Mouse (Mus musculus): Measurements from ENCODE around the gene Bhlhe40. TPM values are rescaled to one million over a fixed set of nuclear protein-coding genes. Genes with fewer than 3 reads are reported as not detected.

The Bhlhe40 gene
- total and polyA plus RNA-seq, 3 experiments: 15.9 to 21.6 TPM; not detected in 1

DNA sequence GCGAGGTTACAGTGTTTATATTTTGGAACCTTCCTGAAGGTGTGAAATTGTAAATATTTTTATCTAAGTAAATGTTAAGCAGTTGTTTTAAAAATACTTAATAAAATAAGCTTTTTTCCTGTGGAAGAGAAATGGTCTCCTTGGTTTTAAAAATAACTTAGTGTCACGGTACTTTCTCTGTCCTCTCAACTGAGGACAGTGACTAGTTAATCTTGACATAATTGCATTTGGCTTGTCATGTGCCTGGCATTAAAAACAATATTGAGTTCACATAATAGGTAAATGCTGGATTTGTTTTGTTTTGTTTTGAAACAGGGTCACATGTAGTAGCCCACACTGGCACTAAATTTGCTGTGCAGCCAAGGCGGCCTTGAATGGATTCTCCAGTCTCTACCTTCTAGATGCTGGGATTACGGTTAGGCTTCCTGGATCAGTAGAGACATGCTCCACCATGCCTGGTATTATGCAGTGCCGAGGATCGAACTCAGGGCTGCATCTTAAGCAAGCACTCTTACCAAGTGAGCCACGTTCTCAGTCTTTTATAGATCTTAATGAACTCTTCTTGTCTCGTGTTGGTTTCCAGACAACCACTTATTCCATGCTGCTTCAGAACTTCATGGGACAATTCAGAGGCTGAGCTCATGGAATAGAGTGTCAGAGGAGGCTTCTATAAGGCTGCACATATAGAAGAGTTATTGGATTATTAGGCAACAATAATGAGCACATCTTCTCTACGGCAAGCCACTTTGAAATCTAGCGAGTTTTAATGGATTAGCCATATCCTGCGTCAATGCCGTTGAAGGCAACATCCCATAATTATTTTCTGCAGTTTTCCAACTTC is 6.4 kb downstream of the Bhlhe40 start:
- no peak overlapping the region for H3K4me3 ChIP-seq (ENCODE audit: control insufficient read depth in 1 of 2, insufficient read depth in 1 of 2, low read depth in 2 of 2, low read length in 2 of 2)
- H3K9ac ChIP-seq (ENCODE audit: control insufficient read depth, low read depth, low read length, poor library complexity, severe bottlenecking): no peak overlapping the region
- no peak for DNase-seq (ENCODE audit: low read depth, low spot score)
- H3K9me3 ChIP-seq (replicated peaks; ENCODE audit: insufficient read depth, low read length): no peaks in the 10 kb centered on the region
- peaks cover 16 to 33% of the 10 kb centered on the region in 2 experiments for H3K4me1 ChIP-seq (ENCODE audit: control insufficient read depth in 1 of 2, insufficient read depth in 2 of 2, low read length in 2 of 2)
- H3K27ac ChIP-seq (ENCODE audit: control insufficient read depth, low read depth, low read length): no peak overlapping the region
- H3K27me3 ChIP-seq (ENCODE audit: control insufficient read depth in 1 of 2, insufficient read depth in 2 of 2, low read length in 2 of 2): no peaks in the 10 kb centered on the region
- no peak for TF ChIP-seq RAD21 (IDR thresholded peaks at IDR 0.05; ENCODE audit: low read depth, low read length)
- H3K36me3 ChIP-seq (ENCODE audit: control insufficient read depth in 1 of 2, insufficient read depth in 2 of 2, low read length in 2 of 2): peaks cover 2 to 33% of the 10 kb centered on the region in 2 experiments
- peaks cover 10% of the 10 kb centered on the region for H3K79me2 ChIP-seq (ENCODE audit: control insufficient read depth, insufficient read depth, low read length, poor library complexity)

DNA sequence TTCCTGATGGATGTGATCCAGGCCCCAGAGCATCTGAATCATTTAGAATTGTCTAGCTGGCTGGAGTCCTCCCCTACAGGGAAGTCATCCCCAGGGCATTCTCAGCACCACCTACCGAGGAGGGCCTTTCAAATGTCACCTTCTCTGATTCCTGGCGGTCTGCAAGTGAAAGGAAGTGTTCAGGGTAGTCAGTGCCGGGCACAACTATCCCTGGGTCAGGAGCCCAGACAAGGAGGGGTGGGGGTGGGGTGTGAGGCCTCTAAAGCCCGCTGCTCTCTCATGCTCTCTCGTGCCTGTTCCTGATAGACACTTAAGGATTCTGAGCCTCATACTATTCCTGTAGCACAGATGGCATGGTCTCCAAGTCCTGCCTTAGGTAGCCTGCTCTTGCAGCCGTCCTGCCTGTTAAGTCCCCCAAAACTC is 7.2 kb downstream of the Bhlhe40 start:
- Histone ChIP-seq H3K36me3 (ENCODE audit: control insufficient read depth in 1 of 2, insufficient read depth in 2 of 2, low read length in 2 of 2) (peaks cover 2 to 27% of the 10 kb centered on the region in 2 experiments), H3K79me2 (ENCODE audit: control insufficient read depth, insufficient read depth, low read length, poor library complexity) (peaks cover 8% of the 10 kb centered on the region), H3K4me3 (ENCODE audit: control insufficient read depth in 1 of 2, insufficient read depth in 1 of 2, low read depth in 2 of 2, low read length in 2 of 2) (no peak overlapping the region), H3K27ac (ENCODE audit: control insufficient read depth, low read depth, low read length) (no peak overlapping the region), H3K9me3 (replicated peaks; ENCODE audit: insufficient read depth, low read length) (no peaks in the 10 kb centered on the region), H3K27me3 (ENCODE audit: control insufficient read depth in 1 of 2, insufficient read depth in 2 of 2, low read length in 2 of 2) (no peaks in the 10 kb centered on the region), H3K4me1 (ENCODE audit: control insufficient read depth in 1 of 2, insufficient read depth in 2 of 2, low read length in 2 of 2) (peaks cover 16 to 26% of the 10 kb centered on the region in 2 experiments), H3K9ac (ENCODE audit: control insufficient read depth, low read depth, low read length, poor library complexity, severe bottlenecking) (no peak overlapping the region)
- DNase-seq (ENCODE audit: low read depth, low spot score): no peak
- no peak for TF ChIP-seq POLR2A (IDR thresholded peaks at IDR 0.05; ENCODE audit: control insufficient read depth in 1 of 2, insufficient read depth in 1 of 2, low read depth in 1 of 2, low read length in 2 of 2, poor library complexity in 1 of 2)
- TF ChIP-seq NELFE (IDR thresholded peaks at IDR 0.05; ENCODE audit: low read depth, low read length): no peak
- TF ChIP-seq GABPA (IDR thresholded peaks at IDR 0.05; ENCODE audit: low read depth, low read length): no peak
- TF ChIP-seq HCFC1 (IDR thresholded peaks at IDR 0.05; ENCODE audit: low read depth, low read length): no peak
- TF ChIP-seq CHD2 (IDR thresholded peaks at IDR 0.05; ENCODE audit: low read length): no peak

DNA sequence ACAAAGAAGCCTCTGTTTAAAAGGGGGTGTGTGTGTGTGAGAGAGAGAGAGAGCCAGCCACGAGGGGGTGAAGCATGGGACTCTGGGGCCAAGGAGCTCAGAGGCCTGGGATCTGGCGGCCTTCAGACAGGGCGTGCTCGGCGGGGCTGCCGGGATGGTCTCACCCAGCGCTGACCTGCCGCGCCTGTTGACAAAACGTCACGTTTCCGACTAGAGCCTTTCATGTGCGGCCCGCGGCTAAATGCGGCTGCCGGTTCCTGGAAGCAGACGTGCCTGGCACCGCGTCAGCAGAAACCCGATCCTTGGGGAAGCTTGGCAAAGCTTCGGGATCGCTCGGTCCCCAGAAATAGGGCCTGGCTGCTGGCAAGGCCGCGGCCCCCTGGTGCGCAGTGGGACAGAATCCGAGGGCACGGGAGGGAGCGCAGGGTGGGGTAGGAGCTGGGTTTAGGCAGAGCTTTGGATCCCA is 7.9 kb downstream of the Bhlhe40 start:
- Histone ChIP-seq H3K9ac (ENCODE audit: control insufficient read depth, low read depth, low read length, poor library complexity, severe bottlenecking) (no peak overlapping the region), H3K27ac (ENCODE audit: control insufficient read depth, low read depth, low read length) (no peak overlapping the region), H3K36me3 (ENCODE audit: control insufficient read depth in 1 of 2, insufficient read depth in 2 of 2, low read length in 2 of 2) (peaks cover 2 to 20% of the 10 kb centered on the region in 2 experiments), H3K4me3 (ENCODE audit: control insufficient read depth in 1 of 2, insufficient read depth in 1 of 2, low read depth in 2 of 2, low read length in 2 of 2) (no peak overlapping the region), H3K4me1 (ENCODE audit: control insufficient read depth in 1 of 2, insufficient read depth in 2 of 2, low read length in 2 of 2) (peaks cover 13 to 19% of the 10 kb centered on the region in 2 experiments), H3K9me3 (replicated peaks; ENCODE audit: insufficient read depth, low read length) (no peaks in the 10 kb centered on the region), H3K79me2 (ENCODE audit: control insufficient read depth, insufficient read depth, low read length, poor library complexity) (peaks cover 5% of the 10 kb centered on the region), H3K27me3 (ENCODE audit: control insufficient read depth in 1 of 2, insufficient read depth in 2 of 2, low read length in 2 of 2) (no peaks in the 10 kb centered on the region)
- DNase-seq (ENCODE audit: low read depth, low spot score): no peak
- TF ChIP-seq RAD21 (IDR thresholded peaks at IDR 0.05; ENCODE audit: low read depth, low read length) (no peak), NRF1 (IDR thresholded peaks at IDR 0.05; ENCODE audit: insufficient read depth, low read depth, low read length, poor library complexity, severe bottlenecking) (no peak), MXI1 (IDR thresholded peaks at IDR 0.05; ENCODE audit: low read depth, low read length) (no peak), MYB (IDR thresholded peaks at IDR 0.05; ENCODE audit: low read depth, low read length) (no peak)
